Mouse (Mus musculus) gastrocnemius, postnatal 25 days (tissue): ENCODE results near the gene Fam155a. TPM values are rescaled to one million over a fixed set of nuclear protein-coding genes. Genes with fewer than 3 reads are reported as not detected.
"Not testable (repeated sequence)": the region's sequence is repeated elsewhere in the genome, so short reads cannot be mapped to it uniquely, and the experiment has no call there.

Source experiments
- DNase-seq: peaks from one replicate; pipeline ENCODE4 v3.0.0; 2022
- total RNA-seq, 2 experiments: library from RNA; stranded (reverse); gene quantifications; 1 replicate in 1 of 2; 2 replicates in 1 of 2; pipeline ENCODE4 v1.2.3; 2021

The Fam155a gene
- total RNA-seq, 2 experiments from 2014 or later: 0.08 TPM; not detected in 1

- no peak for DNase-seq
Observed at GRCm38 (mm10) chr8:9398606-9399263, 372.2 kb downstream of the Fam155a start.

- no peak for DNase-seq
Observed at GRCm38 (mm10) chr8:9398040-9398439, 372.9 kb downstream of the Fam155a start.

- no peak for DNase-seq
Observed at GRCm38 (mm10) chr8:9394670-9395069, 376.3 kb downstream of the Fam155a start.

- DNase-seq: no peak
Observed at GRCm38 (mm10) chr8:9393246-9393645, 377.7 kb downstream of the Fam155a start.

GRCm38 (mm10) chr8:9390229-9390628, 380.7 kb downstream of the Fam155a start:
- not testable (repeated sequence) for DNase-seq

GRCm38 (mm10) chr8:9369201-9369600, 401.8 kb downstream of the Fam155a start:
- DNase-seq: no peak

- DNase-seq: no peak
Observed at GRCm38 (mm10) chr8:9367721-9368120, 403.2 kb downstream of the Fam155a start.

- no peak for DNase-seq
Observed at GRCm38 (mm10) chr8:9365381-9365780, 405.6 kb downstream of the Fam155a start.

GRCm38 (mm10) chr8:9348523-9349135, 422.3 kb downstream of the Fam155a start:
- no peak for DNase-seq

GRCm38 (mm10) chr8:9347163-9347562, 423.8 kb downstream of the Fam155a start:
- no peak for DNase-seq

- DNase-seq: no peak
Observed at GRCm38 (mm10) chr8:9344136-9344535, 426.8 kb downstream of the Fam155a start.

GRCm38 (mm10) chr8:9342998-9343397, 428.0 kb downstream of the Fam155a start:
- no peak for DNase-seq

GRCm38 (mm10) chr8:9342593-9342992, 428.4 kb downstream of the Fam155a start:
- no peak for DNase-seq

GRCm38 (mm10) chr8:9337905-9338304, 433.1 kb downstream of the Fam155a start:
- DNase-seq: no peak

- DNase-seq: no peak
Observed at GRCm38 (mm10) chr8:9335933-9336303, 435.0 kb downstream of the Fam155a start.

GRCm38 (mm10) chr8:9335285-9335932, 435.6 kb downstream of the Fam155a start:
- no peak for DNase-seq

- DNase-seq: no peak
Observed at GRCm38 (mm10) chr8:9332766-9333165, 438.2 kb downstream of the Fam155a start.

GRCm38 (mm10) chr8:9309456-9309855, 461.5 kb downstream of the Fam155a start:
- DNase-seq: no peak

GRCm38 (mm10) chr8:9303526-9304135, 467.3 kb downstream of the Fam155a start:
- no peak for DNase-seq

- no peak for DNase-seq
Observed at GRCm38 (mm10) chr8:9295046-9295445, 475.9 kb downstream of the Fam155a start.

GRCm38 (mm10) chr8:9292532-9292931, 478.4 kb downstream of the Fam155a start:
- DNase-seq: no peak

GRCm38 (mm10) chr8:9288015-9288729, 482.8 kb downstream of the Fam155a start:
- DNase-seq: no peak
